Mouse (Mus musculus) spleen, postnatal 14 days (tissue): ENCODE measurements around the gene Ctcfl.
"Not testable (repeated sequence)": the region's sequence is repeated elsewhere in the genome, so short reads cannot be mapped to it uniquely, and the experiment has no call there.

ENCODE experiments used
- DNase-seq, 2 experiments: peaks; one replicate each; pipeline ENCODE4 v3.0.0; 2021 to 2022; ENCODE audit warnings: low spot score in 2 of 2

The Ctcfl gene

DNA sequence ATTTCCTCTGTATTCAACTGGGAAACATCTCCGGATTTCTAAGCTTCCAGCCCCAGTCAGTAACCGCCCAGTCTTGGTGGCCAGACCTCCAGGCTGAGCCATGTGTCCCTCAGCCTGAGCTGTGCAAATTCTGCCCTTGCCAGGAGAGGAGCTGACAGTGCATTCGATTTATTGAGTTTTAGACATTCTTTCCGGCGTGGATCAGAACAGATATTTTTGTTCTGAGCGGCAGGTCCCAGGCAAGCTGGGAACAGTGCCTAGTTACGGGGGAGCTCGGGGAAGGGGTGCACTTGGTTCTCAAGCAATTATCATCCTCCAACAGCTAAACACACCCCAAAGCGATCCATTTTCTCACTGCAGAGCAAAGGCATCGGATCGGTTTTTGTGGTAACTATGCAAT is 24.3 kb upstream of the Ctcfl start:
- no peak for DNase-seq

DNA sequence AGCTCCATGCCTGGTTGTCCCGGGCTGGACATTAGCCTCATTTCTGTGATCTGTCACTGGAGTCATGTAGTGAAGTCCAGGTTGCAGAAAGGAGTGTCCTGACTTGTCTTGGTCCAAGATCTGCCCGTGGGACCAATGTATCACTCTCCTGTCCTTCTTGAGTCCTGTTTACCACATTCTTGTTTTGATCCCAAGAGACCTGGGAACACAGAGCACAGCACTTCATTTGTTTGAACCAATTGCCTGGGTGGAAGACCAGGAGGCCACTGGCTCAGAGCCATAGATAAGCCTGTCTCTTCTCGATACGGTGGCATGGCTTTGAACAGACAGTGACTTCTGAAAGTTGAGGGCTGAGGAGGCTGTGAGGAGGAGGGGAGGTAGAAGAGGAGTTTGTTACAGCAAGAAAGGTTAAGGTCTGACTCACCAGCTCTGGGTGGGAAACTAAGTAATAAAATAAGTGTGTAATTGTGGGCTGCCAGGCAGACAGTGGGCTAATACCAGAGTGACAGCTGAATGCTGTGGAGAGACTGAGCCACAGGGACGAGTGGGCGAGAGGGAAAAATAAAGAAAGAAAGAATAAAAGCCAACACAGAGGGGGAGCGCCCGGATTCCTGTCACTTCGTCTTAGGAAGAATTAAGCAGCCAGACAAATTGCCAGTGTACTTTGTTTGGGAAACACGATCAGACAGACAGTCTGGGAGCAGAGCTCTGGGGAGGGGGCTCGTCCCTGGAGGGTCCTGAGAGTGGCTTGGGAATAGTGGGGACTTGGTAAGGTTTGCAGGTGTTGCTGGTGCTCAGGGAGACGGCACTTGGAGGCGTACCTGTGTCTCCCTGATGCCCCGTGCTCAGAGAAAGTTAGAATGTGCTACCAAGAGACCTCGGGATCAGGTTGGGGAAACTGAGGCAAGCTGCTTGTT is 19.3 kb upstream of the Ctcfl start:
- no peak for DNase-seq

DNA sequence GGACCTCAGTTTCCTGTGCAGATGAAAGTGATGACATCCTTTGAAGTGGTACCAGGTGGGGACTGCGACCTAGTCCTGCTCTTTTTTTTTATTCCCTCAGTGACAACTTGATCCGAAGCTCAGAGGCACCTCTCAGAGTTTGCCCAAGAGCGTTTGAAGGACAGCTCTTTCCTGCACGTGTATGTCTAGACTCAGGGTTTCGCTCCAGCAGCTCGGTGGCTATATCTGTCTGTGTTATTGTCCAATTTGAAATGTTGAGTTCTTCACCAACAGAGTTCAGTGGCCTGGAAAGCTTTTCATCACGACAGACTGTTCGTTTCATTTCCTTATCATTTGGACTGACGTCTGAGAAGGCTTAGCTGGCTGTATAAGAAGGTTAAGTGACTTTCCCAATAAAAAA is 15.4 kb upstream of the Ctcfl start:
- DNase-seq = no peak

DNA sequence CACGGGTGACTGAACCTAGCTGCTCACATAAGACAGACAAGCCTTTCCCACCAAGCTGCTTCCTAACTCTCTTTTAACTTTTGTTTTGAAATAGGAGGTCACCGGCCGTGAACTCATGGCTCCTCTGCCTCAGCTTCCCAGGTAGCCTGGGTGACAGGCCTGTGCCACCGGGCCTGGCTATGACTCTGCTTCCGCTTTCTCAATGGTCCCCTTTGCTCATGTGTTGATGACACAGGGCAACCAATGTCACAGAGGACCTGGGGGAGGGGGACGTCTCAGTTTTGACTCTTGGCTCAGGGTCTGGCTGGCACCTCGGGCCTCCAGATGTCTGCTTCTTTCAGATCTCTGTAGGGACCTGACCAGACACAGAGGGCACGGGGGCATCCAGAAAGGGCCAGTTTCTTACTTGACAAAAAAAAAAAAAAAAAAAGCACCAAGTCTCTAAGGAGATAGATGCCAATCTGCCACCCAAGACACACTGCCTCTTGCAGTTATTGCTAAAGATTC is 13.5 kb upstream of the Ctcfl start:
- no peak for DNase-seq

DNA sequence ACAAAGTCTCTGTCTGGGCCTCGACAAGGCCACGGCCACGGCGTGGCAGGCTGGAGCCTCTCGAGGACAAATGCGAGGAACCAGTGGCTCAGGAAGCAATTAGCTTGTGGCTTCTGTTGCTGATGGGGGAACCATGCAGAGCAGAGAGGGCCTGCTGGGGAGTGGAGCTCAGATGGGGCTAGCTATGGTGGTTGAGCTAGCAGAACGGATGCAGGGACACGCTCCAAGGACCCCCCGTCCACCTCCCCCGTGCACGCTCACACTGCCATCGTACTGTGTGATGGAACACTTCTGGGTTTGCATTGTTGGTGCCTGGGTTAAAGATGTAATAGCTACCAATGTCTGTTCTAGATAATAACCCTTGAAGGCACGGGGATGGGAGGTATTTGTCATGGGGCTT is 12.9 kb upstream of the Ctcfl start:
- no peak for DNase-seq

DNA sequence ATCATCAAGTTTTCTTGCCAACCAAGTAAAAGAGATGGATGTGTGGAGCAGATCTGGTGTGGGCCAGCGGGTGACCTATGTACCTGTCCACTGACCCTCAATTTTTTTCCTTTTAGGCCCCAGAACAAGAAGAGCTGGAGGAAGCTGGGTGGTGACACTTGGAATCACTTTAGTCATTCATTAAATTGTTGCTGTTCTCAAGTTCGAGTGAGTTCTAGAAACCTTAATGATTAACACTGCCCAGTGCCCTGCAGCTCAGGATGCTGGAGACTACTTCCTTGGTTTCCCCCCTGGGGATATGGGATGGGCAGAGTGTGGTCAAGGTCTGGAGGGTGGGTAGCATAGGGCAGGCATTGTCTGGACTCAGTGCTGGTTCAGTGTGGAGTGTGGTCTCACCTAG is 9.8 kb upstream of the Ctcfl start:
- DNase-seq = no peak

DNA sequence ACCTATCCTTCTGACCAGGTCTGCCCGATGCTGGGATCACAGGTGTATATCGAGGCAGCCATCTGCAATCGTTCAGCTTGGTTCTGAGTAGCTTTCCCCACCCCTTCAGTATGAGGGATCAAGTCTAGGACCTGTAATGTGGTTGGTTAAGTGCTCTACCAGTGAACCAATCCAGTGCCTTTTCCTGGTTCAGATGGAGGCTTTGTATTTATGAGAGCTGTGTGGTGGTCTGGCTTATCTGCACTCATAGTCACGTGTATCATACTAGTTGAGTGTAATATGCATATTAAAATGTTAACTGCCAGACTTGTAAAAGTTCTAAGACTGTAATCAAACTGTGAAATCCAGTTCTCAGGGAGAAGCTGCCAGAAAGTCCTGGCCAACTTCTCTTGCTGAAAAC is 7.1 kb upstream of the Ctcfl start:
- no peak for DNase-seq

DNA sequence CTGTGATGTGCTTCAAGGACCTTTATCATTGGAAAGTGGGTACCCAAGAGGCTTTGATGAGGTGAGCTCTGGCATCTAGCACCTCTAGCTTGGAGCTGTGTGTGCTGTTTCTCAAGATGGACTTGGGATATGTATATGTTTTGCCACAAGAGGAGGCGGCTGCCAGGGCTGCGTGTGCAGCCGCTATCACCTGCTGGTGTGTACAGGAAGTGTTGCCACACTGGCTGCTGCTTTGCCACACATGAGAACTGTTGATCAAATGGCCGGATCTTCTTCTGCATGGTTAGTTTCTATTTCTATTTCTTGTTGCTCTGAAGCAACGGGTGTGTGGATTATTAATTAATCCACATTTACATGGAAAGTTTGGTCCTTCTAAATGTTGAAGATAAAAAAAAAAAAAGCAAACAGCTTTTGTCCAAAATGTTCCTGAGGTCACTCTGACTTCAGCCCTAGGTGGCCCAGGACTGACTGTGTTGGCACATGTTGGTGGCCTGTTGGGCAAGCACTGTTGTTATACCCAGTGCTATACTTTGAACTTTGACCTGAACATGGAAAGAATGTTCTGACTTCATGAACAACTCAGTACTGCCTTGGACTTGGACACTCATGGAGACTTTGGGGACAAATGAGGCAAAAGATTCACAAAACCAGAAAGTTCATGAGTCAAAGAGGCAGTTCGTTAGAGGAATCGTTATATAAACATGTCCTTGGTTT is 4.9 kb upstream of the Ctcfl start:
- no peak for DNase-seq

DNA sequence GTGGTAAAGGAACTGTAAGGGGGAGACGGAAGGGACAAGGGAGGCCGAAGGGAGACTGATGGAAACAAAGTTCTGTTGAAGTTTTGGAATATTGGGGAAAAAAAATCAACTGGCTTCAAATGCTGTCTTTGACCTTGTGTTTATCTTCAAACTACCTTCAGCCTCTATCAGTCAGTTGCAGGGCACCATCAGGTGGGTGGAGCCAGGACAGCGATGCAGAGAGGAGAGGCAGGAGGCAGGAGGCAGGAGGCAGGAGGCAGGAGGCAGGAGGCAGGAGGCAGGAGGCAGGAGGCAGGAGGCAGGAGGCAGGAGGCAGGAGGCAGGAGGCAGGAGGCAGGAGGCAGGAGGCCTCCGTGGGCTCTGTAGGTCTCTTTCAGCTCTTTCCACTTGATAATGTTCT is 792 bp upstream of the Ctcfl start:
- DNase-seq = peak; percentile 48 to 49

DNA sequence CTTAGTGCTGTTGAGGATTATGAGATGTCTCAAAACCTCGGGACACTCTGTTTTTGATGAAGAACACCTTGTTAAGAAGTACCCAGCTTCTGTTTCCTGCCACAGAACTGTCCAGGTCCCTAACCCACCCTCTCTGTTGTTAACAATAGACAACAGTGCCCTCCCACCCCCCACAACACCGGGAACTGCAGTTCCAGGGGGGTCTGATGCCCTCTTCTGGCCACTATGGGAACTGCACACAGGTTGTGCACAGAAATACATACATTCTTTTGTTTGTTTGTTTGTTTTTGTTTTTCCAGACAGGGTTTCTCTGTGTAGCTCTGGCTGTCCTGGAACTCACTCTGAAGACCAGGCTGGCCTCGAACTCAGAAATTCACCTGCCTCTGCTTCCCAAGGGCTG is 5.5 kb downstream of the Ctcfl start:
- DNase-seq = not testable (repeated sequence)

DNA sequence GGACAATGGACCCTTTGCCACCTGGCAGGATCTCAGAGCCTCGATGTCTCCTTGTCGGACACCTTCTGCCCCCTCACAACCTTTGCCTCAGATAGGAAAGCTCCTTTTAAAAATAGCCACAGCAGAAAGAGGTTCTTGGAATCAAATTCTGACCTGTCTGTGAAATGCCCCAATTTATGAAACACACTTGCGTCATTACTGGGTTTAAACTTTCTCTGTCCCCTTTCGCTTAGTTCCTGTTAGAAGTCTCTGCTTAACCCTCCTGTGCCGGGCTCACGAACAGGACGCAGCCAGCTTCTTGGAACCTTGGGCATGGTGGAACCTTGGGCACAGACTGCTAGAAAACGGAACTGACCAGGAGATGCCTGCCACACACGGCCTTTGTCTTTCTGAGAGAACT is 8.8 kb downstream of the Ctcfl start:
- DNase-seq = no peak

DNA sequence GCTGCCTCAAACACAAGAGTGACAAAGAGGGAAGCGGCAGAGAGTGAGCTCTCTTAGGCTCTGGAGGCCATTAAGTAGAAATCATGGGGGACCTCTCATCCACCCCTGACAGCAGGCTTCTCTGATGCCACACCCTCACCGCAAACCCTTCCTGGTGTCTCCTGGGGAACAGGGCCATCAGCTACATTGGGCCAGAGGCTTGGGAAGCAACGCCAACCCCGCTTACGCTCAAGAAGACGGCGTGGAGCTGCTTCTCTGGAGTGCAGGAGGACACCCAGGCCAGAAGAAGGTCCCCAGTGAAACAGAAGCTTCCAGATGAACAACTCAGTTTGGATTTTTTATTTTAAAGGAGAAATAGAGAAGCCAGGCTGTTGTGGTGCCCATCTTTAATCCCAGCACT is 9.8 kb downstream of the Ctcfl start:
- no peak for DNase-seq

DNA sequence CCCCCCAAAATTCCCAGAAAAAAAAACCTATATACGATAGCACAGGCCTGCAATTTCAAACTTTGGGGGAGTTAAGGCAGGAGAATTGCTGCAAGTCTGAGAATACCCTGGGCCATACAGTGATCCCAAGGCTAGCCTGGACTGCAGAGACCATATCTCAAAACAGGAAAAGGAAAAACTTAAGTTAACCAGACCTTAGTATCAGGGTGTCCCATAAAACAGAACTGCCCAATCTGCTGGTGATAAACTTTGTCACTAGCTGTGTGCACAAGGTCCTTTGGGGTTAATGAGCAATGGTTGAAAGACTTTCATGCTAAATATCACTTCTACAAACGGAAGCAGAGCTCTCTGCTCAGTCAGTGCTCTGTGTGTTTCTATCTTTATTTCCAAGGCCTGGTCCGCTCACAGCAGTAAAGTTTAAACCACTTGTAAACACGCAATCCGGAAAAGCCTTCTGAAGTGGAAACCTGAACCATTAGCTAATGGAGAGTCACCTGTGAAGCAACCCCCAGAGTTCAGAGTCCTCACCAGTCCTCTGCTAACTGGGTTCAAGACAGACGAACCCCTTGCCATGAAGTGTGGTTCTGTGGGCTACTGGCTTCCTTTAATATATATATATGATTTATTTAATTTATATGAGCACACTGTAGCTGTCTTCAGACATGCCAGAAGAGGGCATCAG is 10.7 kb downstream of the Ctcfl start:
- DNase-seq = no peak

DNA sequence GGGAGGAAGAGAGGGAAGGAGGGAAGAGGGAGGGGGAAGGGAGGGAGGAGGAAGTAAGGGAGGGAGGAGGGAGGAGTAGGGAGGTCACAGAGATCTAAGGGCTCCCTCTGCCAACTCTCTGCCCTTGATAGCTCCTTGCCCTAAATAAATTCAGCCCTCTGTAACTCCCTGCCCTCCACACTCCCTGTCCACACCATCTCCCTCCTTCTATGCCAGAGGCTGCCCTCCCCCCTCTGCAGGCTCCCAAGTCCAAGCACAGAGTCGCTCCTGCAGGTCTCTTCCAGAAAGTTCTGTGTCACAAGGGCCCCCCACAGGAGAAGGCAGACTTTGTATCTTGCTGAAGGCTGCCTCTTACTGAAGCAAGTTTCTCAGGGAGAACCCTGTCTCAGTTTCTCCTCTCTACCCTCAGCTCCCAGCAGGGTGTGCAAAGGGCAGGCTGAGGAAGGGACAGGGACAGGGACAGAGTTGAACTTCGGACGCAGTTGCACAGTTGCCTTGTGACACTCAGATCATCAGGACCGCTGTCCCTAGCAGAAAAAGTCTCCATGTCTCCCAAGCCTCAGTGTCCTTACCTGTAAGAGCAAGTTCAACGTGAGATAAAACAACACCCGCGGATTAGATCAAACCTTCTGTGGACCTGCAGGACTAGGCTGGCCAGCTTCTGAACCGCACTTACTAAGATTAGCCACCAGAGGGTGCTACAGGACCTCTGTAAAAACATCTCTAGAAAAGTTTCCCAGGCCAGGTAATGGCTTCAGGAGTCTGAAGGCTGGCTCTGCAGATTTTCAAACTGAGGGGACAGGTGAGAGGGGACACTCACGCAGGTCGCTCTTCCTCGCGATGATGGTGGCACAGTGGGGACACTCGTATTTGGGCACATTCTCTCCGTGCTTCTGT is 12.2 kb downstream of the Ctcfl start:
- peak in 1 of 2 experiments; percentile 44 for DNase-seq

DNA sequence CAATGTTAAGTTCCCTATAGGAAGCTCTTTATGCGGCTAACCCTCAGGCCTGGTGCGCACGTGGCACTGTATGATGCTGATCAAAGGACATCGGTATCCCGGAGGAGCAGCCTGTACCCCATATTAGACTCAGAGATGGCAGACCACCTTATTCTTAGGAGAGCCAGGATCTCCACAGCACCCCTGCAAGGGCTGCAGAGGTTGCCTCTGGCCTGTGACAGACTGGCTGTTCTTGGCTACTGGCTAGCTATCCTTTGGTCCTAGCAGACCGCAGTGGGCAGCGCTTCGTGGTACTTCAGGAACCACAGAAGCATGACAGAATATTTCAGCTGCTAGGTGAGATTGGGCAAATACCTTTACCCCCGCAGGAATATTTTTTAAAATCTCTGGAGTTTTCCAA is 12.9 kb downstream of the Ctcfl start:
- no peak for DNase-seq

DNA sequence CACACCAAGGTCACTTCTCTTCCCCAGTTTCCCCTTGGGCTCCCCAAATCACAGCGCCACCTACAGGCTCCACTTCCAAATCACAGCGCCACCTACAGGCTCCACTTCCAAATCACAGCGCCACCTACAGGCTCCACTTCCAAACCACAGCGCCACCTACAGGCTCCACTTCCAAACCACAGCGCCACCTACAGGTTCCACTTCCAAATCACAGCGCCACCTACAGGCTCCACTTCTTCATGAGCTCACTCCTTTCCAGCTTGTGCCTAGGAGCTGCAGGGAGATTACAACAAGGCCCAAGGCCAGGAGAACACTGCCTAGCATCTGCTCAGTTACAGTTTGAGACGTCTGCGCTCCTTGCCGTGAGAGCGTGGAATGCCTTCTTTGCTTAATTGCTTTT is 22.0 kb downstream of the Ctcfl start:
- DNase-seq = not testable (repeated sequence)

DNA sequence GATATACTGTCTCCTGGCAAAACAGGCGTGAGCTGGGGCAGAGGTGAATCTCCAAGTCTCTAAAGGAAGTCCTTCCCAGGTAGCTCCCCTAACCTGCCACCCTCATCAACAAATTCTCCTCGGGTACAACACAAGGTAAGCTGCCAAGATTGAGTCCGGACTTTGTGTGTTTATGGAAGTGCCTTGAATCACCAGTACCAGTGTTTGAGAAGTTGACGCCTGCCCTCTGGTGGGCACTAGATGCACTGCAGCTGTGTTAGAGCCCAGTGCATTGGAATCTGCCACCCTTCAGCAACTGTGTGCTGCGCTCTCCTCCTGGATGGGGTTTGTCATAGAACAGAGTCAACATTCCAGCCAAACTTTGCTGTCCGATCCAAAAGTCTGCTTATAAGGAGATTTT is 29.9 kb downstream of the Ctcfl start:
- peak; percentile 73 to 84 for DNase-seq

DNA sequence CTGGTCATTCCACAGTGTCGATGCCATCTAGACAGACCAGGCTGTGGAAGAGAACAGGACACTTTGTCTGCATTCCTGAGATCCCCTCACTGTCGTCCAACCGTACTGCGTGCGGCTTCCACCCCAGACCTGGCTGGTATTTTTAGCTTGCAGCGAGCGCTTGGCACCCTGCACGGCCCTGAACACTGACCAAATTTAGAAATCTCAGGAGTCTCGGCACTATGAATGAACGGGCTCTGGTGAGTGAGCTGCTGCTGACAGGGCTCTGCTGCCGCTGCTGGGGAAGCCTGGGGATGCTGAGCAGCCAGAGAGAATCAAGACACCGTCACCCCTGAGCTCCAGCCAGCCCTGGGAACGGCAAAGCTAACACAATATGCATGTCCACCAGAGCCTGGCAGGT is 31.9 kb downstream of the Ctcfl start:
- no peak for DNase-seq

DNA sequence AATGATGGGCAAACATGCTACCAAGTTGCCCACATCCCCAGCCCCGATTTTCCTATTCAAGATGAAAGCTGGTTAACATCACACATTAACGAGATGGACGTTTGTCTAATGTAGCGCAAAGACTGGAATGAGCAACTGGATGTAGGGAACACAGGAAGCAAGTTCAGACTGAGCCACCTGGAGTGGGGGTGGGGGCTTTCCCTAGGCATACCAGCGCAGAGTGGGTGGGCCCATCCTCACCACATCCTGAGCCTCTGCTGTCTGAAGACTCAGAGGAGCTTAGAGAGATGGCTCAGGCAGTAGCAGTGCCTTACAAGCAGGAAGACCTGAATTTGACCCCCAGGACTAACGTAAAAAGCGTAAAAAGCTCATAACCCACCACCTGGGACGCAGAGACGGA is 33.6 kb downstream of the Ctcfl start:
- DNase-seq = no peak

DNA sequence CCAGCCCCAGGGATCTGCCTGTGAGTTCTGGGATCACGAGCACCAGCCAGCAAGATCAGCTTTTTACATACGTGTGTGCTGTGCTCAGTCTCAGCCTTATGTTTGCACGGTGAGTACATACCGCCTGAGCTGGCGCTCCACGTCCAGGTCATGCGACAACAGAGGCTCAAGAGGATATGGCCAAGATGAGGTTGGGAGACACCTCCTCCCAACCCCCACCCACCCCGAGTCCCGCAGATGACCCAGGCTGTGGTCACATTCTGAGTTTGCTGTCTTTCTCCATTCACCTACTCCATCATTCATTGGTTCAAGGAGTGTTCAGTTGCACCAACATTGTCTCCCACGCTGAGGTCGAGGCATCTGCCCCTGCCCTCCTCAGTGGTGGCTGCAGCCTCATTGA is 34.5 kb downstream of the Ctcfl start:
- no peak for DNase-seq

DNA sequence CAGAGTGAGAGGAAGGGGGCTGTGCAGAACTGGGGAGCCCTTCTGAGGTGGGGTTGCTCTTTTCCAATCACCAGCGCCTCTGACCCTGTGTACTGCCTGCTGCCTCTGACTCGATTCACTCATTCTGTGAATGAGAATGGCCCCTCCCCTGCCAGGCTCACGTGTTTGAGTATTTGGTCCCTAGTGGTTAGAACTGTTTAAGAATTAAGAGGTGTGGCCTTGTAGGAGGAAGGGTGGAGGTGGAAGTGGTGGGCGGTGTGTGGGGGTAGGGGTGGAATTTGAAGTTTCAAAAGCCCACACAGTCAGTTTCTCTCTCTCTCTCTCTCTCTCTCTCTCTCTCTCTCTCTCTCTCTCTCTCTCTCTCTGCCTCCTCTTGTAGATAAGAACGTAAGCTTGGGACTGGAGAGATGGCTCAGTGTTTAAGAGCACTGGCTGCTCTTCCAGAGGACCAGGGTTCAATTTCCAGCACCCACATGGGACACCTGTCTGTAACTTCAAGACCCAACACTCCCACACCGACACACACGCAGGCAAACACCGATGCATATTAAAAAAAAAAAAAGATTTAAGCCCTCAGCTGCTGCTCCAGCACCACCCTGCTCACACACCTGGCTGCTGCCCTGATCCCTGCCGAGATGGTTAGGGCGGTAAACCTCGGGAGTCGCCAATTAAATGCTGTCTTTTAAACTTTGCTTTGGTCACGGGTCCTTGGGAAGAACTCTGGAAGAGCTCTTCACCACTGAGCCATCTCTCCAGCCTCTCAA is 35.4 kb downstream of the Ctcfl start:
- peak; percentile 40 to 48 for DNase-seq
